Mouse (Mus musculus): ENCODE results near the gene Arvcf.

- TF ChIP-seq ZC3H11A (IDR thresholded peaks at IDR 0.05; ENCODE audit: borderline replicate concordance, low read depth, low read length) (no peak), HCFC1 (IDR thresholded peaks at IDR 0.05; ENCODE audit: borderline replicate concordance, insufficient read depth, low read length) (no peak), ZNF384 (IDR thresholded peaks at IDR 0.05; ENCODE audit: low read depth, low read length) (no peak), CHD2 (IDR thresholded peaks at IDR 0.05; ENCODE audit: low read depth, low read length) (no peak), MAFK (IDR thresholded peaks at IDR 0.05; ENCODE audit: insufficient read depth, low read depth, low read length) (no peak)
These were observed 69.5 kb downstream of the Arvcf start for GRCm38 (mm10) chr16:18417491-18417890.
